Mouse (Mus musculus) forebrain, embryonic 14.5 days (tissue): ENCODE results near the gene Lrrc75a. TPM values are rescaled to one million over a fixed set of nuclear protein-coding genes. Genes with fewer than 3 reads are reported as not detected.

ENCODE experiments used
- ATAC-seq: fragments of 200-750 bp; cut with Nextera tagmentation; 2 replicates; pipeline ENCODE4 v1.8.0; 2017; ENCODE audit warnings: mild to moderate bottlenecking, moderate library complexity
- DNase-seq: peaks from one replicate; pipeline ENCODE4 v3.0.0-alpha.2; 2015; ENCODE audit warnings: low spot score
- H3K27ac ChIP-seq: fragments of 300-500 bp; sonication (generic); 2 replicates; pipeline ENCODE4 v1.5.1; 2014; ENCODE audit warnings: low read depth, mild to moderate bottlenecking, control low read depth, low read length, moderate library complexity
- H3K27me3 ChIP-seq: fragments of 300-500 bp; sonication (generic); replicated peaks from 2 replicates; pipeline ENCODE4 v1.6.1; 2014; ENCODE audit warnings: low read length, control low read depth, mixed read lengths; ENCODE audit not compliant: control insufficient read depth, insufficient read depth
- H3K36me3 ChIP-seq: fragments of 300-500 bp; sonication (generic); 2 replicates; pipeline ENCODE4 v1.6.1; 2014; ENCODE audit warnings: low read length, control low read depth; ENCODE audit not compliant: control insufficient read depth, insufficient read depth
- H3K4me1 ChIP-seq: fragments of 300-500 bp; sonication (generic); 2 replicates; pipeline ENCODE4 v1.6.1; 2014; ENCODE audit warnings: antibody characterized with exemption, low read length, control low read depth; ENCODE audit not compliant: control insufficient read depth, insufficient read depth
- H3K4me2 ChIP-seq: fragments of 300-500 bp; sonication (generic); 2 replicates; pipeline ENCODE4 v1.6.1; 2014; ENCODE audit warnings: mild to moderate bottlenecking, control low read depth, low read length
- H3K4me3 ChIP-seq: fragments of 300-500 bp; sonication (generic); 2 replicates; pipeline ENCODE4 v1.5.1; 2014; ENCODE audit warnings: low read depth, low read length, control low read depth
- H3K9ac ChIP-seq: fragments of 300-500 bp; sonication (generic); 2 replicates; pipeline ENCODE4 v1.6.1; 2014; ENCODE audit warnings: mild to moderate bottlenecking, low read length, control low read depth, moderate library complexity
- H3K9me3 ChIP-seq: fragments of 300-500 bp; sonication (generic); replicated peaks from 2 replicates; pipeline ENCODE4 v1.6.1; 2016; ENCODE audit warnings: low read length, control low read depth, mixed read lengths; ENCODE audit not compliant: control insufficient read depth
- WGBS: fragments of 180-500 bp; shearing (Covaris S2); extraction: QIAGEN DNeasy Blood & Tissue Kit; methylation state at CpG from one replicate; pipeline ENCODE4 v1.1.7; 2014; 5-methylcytosine and 5-hydroxymethylcytosine counted together
- polyA plus RNA-seq: library from polyadenylated mRNA; unstranded; fragments of >200 nt; fragmentation: Nextera tagmentation; extraction: Ambion mirVana; gene quantifications from 2 replicates; pipeline ENCODE4 v1.2.1, GENCODE M21; 2014

Gene Lrrc75a
- polyA plus RNA-seq, 1 experiment from 2014 or later: 9.6 TPM

- peak overlapping the region; percentile 47 for H3K4me2 ChIP-seq
- H3K4me3 ChIP-seq: peak overlapping the region; percentile 6
- H3K9ac ChIP-seq: peak overlapping the region; percentile 65
- ATAC-seq: peak; percentile 96
- DNase-seq: peak; percentile 99
- peak overlapping the region; percentile 94 for H3K27ac ChIP-seq
- no peaks in the 10 kb centered on the region for H3K27me3 ChIP-seq
- H3K9me3 ChIP-seq: no peaks in the 10 kb centered on the region
- H3K36me3 ChIP-seq: peaks cover 10% of the 10 kb centered on the region; the same call in 1 of the 2 replicates
- WGBS: 2% methylated on average over 19 of the region's 19 CpGs
- H3K4me1 ChIP-seq: peaks cover 17% of the 10 kb centered on the region
Measured at GRCm38 (mm10) chr11:62613657-62614365, 34.5 kb downstream of the Lrrc75a start.

DNA sequence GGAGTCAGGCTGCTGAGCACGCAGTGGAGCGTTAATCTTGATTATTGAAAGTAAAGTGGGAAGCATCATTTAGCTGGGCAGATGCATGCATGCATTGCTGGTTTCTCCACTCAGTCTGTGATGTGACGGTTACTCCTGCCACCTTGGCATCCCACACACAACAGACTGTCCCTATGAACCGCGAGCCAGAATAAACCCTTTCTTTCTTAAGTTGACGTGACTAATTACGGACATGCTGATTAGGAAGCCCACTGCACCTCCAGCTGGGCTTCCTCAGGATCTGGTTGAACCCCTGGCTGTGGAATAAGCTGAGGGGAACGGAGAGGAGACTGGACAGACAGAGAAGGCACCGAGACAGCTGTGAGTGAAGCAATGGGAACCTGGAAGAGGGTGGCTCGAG lies 35.7 kb downstream of the Lrrc75a start:
- no peaks in the 10 kb centered on the region for H3K27me3 ChIP-seq
- H3K9ac ChIP-seq: peak overlapping the region; percentile 65
- no peak for ATAC-seq
- H3K4me1 ChIP-seq: peaks cover 17% of the 10 kb centered on the region
- no peaks in the 10 kb centered on the region for H3K9me3 ChIP-seq
- 0 out of 2 replicates have a peak overlapping the region, but pooled peaks have one; percentile 47 for H3K4me2 ChIP-seq
- DNase-seq: no peak
- WGBS: 56% methylated on average over 10 of the region's 10 CpGs
- peak overlapping the region; percentile 94; the same call in 1 of the 2 replicates for H3K27ac ChIP-seq
- no peak overlapping the region for H3K4me3 ChIP-seq
- peaks cover 19% of the 10 kb centered on the region for H3K36me3 ChIP-seq

DNA sequence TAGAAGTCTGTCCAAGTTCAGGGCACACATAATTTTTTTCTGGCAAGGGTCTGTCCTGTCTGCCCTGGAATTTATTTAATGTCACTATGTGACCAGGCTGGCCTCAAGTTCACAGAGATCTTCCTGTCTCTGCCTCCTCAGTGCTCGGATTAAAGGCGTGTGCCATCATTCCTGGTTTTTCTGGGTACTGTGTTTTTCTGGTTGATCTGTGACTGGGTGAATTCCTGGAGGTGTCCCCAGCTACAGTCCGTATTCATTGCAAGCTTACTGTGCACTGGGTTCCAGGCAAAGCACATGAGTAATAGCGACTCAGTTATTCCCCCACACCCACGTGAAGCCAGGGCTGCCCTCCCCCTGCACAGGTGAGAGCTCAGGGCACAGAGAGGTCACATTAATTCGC lies 38.0 kb downstream of the Lrrc75a start:
- Histone ChIP-seq H3K9me3 (no peaks in the 10 kb centered on the region), H3K27me3 (no peaks in the 10 kb centered on the region), H3K27ac (no peak overlapping the region), H3K4me2 (no peak overlapping the region), H3K4me3 (no peak overlapping the region), H3K4me1 (peaks cover 30% of the 10 kb centered on the region), H3K36me3 (peaks cover 42% of the 10 kb centered on the region), H3K9ac (no peak overlapping the region)
- DNase-seq: no peak
- ATAC-seq: no peak
- 88% methylated on average over 6 of the region's 6 CpGs for WGBS

- H3K36me3 ChIP-seq: peaks cover 54% of the 10 kb centered on the region
Measured at GRCm38 (mm10) chr11:62608826-62609675, 39.3 kb downstream of the Lrrc75a start.

GRCm38 (mm10) chr11:62607952-62608201 lies 40.4 kb downstream of the Lrrc75a start:
- H3K27ac ChIP-seq: no peak overlapping the region
- no peaks in the 10 kb centered on the region for H3K27me3 ChIP-seq
- H3K36me3 ChIP-seq: peaks cover 59% of the 10 kb centered on the region
- no peaks in the 10 kb centered on the region for H3K9me3 ChIP-seq
- no peak for ATAC-seq
- 92% methylated on average over 1 of the region's 1 CpGs for WGBS
- no peak overlapping the region for H3K4me3 ChIP-seq
- no peak overlapping the region for H3K9ac ChIP-seq
- DNase-seq: no peak
- no peak overlapping the region for H3K4me2 ChIP-seq
- peaks cover 31% of the 10 kb centered on the region for H3K4me1 ChIP-seq

More at GRCm38 (mm10) chr11:62608826-62609675, 39.3 kb downstream of the Lrrc75a start:
- ATAC-seq (no peak), DNase-seq (no peak)
- 84% methylated on average over 10 of the region's 10 CpGs for WGBS
- Histone ChIP-seq H3K4me3 (no peak overlapping the region), H3K4me1 (peaks cover 32% of the 10 kb centered on the region), H3K4me2 (no peak overlapping the region), H3K9me3 (no peaks in the 10 kb centered on the region), H3K27ac (no peak overlapping the region), H3K27me3 (no peaks in the 10 kb centered on the region), H3K9ac (no peak overlapping the region)

- Histone ChIP-seq H3K9me3 (no peaks in the 10 kb centered on the region), H3K4me2 (no peak overlapping the region), H3K27me3 (no peaks in the 10 kb centered on the region), H3K36me3 (peaks cover 59% of the 10 kb centered on the region), H3K9ac (no peak overlapping the region), H3K27ac (no peak overlapping the region), H3K4me1 (peaks cover 27% of the 10 kb centered on the region), H3K4me3 (no peak overlapping the region)
- no peak for ATAC-seq
- DNase-seq: no peak
- WGBS: 59% methylated on average over 10 of the region's 10 CpGs
Measured at GRCm38 (mm10) chr11:62607170-62607951, 41.0 kb downstream of the Lrrc75a start.

GRCm38 (mm10) chr11:62606299-62607169 lies 41.8 kb downstream of the Lrrc75a start:
- H3K4me1 ChIP-seq: peaks cover 27% of the 10 kb centered on the region
- no peak overlapping the region for H3K27ac ChIP-seq
- WGBS: 61% methylated on average over 10 of the region's 10 CpGs
- H3K9ac ChIP-seq: peak overlapping the region; percentile 49; the same call in 1 of the 2 replicates
- no peak for ATAC-seq
- no peak for DNase-seq
- peaks cover 59% of the 10 kb centered on the region for H3K36me3 ChIP-seq
- no peaks in the 10 kb centered on the region for H3K9me3 ChIP-seq
- H3K4me2 ChIP-seq: peak overlapping the region; percentile 89
- H3K4me3 ChIP-seq: no peak overlapping the region
- no peaks in the 10 kb centered on the region for H3K27me3 ChIP-seq
